Mouse (Mus musculus) macrophage (primary cell): ENCODE measurements around the gene Scamp5. TPM values are rescaled to one million over a fixed set of nuclear protein-coding genes. Genes with fewer than 3 reads are reported as not detected.

Source experiments
- H3K27ac ChIP-seq: fragments of 350-480 bp; formaldehyde crosslinking; 2 replicates; pipeline ENCODE4 v1.9.0; 2021
- H3K36me3 ChIP-seq: fragments of 350-480 bp; formaldehyde crosslinking; 2 replicates; pipeline ENCODE4 v1.9.0; 2021; ENCODE audit errors: inconsistent target
- H3K4me3 ChIP-seq: fragments of 350-480 bp; formaldehyde crosslinking; 2 replicates; pipeline ENCODE4 v1.9.0; 2021; ENCODE audit errors: inconsistent target
- H3K79me2 ChIP-seq: fragments of 350-480 bp; formaldehyde crosslinking; 2 replicates; pipeline ENCODE4 v1.9.0; 2021; ENCODE audit errors: inconsistent target
- WGBS: methylation state at CpG from one replicate; pipeline ENCODE4 v1.1.7; 2026; ENCODE audit warnings: inconsistent platforms; ENCODE audit not compliant: missing documents; 5-methylcytosine and 5-hydroxymethylcytosine counted together
- polyA plus RNA-seq: library from polyadenylated mRNA; stranded (reverse); fragments of 250-400 nt; gene quantifications from 3 replicates; pipeline ENCODE4 v1.2.4, GENCODE M21; 2018; ENCODE audit warnings: inconsistent platforms

The Scamp5 gene
- polyA plus RNA-seq, 1 experiment from 2014 or later: 64.9 TPM

DNA sequence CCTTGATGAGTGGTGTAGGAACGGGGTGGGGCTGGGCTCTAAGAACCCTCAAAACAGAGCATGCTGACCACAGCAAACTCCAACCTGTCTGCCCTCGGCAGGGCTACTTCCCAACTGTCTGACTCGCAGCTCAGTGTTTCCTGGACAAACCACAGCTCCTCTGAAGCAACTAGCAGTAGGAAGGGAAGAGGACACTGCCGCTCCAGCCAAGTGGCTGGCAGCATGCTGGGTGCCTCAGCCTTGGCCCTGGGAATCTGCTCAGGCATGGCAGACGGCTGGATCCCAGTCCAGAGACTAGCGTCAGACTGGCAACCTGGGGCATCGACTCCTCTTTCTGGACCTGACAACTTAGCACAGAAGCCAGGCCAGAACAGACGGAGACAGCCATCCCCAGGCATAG is 50.5 kb downstream of the Scamp5 start:
- Histone ChIP-seq H3K27ac (0 out of 2 replicates have a peak overlapping the region, but pooled peaks have one; percentile 12), H3K36me3 (peaks cover 11% of the 10 kb centered on the region; the same call in 1 of the 2 replicates), H3K4me3 (no peak overlapping the region), H3K79me2 (no peaks in the 10 kb centered on the region)
- 33% methylated on average over 8 of the region's 8 CpGs for WGBS

DNA sequence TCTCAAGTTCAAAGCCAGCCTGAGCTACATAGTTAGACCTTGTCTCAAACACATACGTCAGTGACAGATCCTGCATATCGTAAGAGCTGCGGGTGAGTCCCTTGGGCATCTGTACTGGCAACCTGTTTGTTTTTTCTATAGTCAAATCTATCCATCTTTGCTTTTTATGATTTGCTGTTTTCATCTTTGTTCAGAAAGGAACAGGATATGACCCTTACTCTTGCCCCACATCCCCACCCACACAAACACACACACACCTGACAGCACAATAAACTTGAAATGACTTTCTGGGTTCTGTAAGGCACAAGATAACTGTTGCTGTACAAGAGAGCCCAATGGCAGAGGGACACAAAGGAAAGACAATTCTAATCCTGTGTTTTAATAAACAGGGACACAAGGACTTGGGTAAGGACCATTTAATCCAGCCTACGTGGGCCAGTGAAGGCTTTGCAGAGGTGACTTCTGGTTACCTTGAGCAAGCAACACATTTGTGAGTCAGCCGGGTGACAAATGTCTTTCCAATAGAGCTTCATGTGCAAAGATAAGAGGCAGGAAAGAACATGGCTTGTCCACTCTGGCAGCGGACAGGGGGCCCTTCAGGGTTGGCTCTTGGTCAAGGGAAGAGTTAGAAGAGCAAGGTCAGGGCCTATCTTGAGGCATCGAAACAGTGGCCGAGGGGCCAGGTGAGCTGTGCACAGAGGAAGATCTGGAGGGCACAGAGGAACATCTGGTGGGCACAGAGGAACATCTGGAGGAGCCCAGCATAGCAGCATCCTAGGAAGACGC is 60.5 kb downstream of the Scamp5 start:
- H3K79me2 ChIP-seq: no peaks in the 10 kb centered on the region
- no peak overlapping the region for H3K4me3 ChIP-seq
- no peaks in the 10 kb centered on the region for H3K36me3 ChIP-seq
- 97% methylated on average over 9 of the region's 9 CpGs for WGBS
- H3K27ac ChIP-seq: no peak overlapping the region

DNA sequence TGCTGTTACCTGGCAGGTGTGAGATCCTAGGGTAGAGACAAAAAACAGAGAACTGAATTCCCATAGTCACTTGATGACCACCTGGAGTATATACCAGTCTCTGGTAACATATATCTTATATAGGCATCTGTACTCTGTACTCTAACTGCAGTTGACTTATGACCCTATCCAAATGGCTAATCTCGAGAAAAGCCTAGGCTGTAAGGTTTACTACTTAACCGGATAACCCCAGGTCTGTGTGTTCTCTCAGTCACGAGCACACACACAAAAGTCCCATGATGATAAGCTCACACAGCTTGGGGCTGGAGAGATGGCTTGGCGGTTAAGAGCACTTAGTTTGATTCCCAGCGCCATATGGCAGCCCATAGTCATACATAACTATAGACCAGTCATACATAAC is 61.5 kb downstream of the Scamp5 start:
- no peak overlapping the region for H3K4me3 ChIP-seq
- H3K27ac ChIP-seq: no peak overlapping the region
- H3K36me3 ChIP-seq: no peaks in the 10 kb centered on the region
- WGBS: 94% methylated on average over 5 of the region's 5 CpGs
- H3K79me2 ChIP-seq: no peaks in the 10 kb centered on the region

DNA sequence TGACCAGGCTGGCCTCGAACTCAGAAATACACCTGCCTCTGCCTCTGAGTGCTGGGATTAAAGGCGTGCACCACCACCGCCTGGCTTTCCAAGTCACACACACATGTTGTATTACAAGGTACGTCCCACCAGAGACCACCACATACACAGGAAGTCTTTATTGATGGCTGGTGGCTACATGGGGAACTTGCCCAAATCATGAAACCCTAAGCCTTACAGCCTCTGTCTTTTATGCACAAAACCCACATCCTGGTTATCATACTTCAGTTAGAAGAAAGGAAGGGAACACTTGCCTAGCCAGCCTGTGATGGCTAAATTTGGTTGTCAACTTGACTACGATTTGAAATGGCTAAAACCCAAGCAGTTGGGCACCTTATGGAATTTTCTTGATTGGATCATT is 63.8 kb downstream of the Scamp5 start:
- Histone ChIP-seq H3K36me3 (no peaks in the 10 kb centered on the region), H3K79me2 (no peaks in the 10 kb centered on the region), H3K27ac (no peak overlapping the region), H3K4me3 (no peak overlapping the region)
- 33% methylated on average over 4 of the region's 5 CpGs for WGBS

DNA sequence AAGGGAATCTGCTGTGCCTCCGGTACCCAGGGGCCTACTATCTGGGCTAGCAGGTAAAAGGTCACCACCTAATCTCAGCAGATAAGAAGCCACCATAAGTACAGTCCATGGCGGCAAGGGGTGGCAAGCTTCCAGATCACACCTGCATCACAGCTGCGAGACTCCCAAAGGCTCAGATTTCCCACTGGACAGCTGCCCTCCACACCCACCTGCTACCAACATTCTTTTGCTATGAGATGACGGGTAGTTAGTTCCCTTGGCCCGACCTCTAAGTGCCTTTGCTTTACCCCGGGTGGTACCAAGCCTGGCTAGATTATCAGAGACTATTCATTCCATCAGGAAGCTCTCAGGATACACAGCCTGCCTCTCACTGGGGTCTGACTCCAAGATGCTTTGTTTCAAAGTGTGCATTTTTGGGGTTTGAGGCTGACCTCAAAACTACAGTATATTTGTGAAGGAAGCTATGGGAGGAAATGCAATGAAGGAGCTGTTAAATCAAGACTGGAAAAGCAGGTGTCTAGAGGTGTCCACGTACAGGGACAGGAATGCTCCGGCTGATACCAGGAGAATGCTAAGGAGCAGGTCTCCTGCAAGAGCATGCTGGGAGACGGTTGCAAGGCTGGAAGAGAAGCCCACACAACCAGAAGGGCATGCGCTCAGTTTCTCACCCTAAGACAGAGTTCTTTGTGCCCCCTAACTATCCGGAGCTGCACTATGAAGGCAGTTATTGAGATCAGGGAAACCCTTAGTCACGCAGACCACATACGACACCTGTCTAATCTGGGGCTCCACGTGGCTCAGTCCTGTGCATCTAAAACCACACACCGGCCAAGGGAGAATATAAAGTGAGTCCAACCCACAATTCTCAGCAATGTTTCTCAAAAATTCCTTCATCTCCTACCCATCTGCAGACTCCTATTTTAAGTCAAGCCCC is 65.3 kb downstream of the Scamp5 start:
- WGBS: 61% methylated on average over 15 of the region's 15 CpGs
- H3K4me3 ChIP-seq: no peak overlapping the region

DNA sequence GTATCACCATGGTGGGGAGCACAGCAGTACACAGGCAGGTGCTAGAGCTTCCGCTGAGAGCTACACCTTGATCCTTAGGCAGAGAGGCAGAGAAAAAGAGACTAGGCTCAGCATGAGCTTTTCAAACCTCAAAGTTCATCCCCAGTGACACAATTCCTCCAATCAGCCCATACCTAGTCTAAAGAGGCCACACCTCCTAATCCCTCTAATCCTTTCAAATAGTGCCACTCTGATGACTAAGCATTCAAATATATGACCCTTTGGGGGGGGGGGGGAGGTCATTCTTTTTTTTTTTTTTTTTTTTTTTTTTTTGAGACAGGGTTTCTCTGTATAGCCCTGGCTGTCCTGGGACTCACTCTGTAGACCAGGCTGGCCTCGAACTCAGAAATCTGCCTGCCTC is 69.1 kb downstream of the Scamp5 start:
- 93% methylated on average over 1 of the region's 2 CpGs for WGBS
- H3K4me3 ChIP-seq: no peak overlapping the region

More for the DNA sequence above, 65.3 kb downstream of the Scamp5 start:
- Histone ChIP-seq H3K36me3 (no peaks in the 10 kb centered on the region), H3K79me2 (no peaks in the 10 kb centered on the region), H3K27ac (no peak overlapping the region)

DNA sequence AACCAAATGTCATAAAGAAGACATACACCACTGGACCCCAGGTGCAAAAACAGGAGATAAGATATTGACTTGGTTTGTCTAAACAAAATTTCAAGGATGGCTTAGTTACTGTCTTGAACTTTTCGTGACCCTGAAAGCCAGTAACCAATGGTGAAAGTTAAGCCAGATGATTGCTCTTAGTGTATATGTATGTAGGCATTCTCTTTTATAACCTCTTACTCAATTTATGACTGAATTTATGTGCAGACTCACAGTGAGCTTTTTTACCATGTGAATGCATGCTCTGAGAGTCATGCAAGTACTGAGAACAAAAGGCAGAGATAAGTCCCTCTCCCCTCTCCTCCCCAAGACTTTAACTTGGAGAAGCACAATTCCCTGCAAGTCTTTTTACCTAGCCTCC is 75.0 kb downstream of the Scamp5 start:
- Histone ChIP-seq H3K27ac (no peak overlapping the region), H3K36me3 (no peaks in the 10 kb centered on the region), H3K4me3 (no peak overlapping the region), H3K79me2 (no peaks in the 10 kb centered on the region)
- WGBS: 88% methylated on average over 1 of the region's 1 CpGs

More for the DNA sequence above, 69.1 kb downstream of the Scamp5 start:
- Histone ChIP-seq H3K79me2 (no peaks in the 10 kb centered on the region), H3K27ac (no peak overlapping the region), H3K36me3 (no peaks in the 10 kb centered on the region)

Other genes with a start within 250 kb of the Scamp5 start
- not detected in 3 replicates for gene Trcg1, start 231.5 kb downstream of the Scamp5 start, polyA plus RNA-seq
- gene 1700017B05Rik, start 205.4 kb downstream of the Scamp5 start, polyA plus RNA-seq: 20.1 to 60.1 TPM (median 39.1 TPM) in 3 replicates
- gene Ppcdc, start 27.9 kb downstream of the Scamp5 start, polyA plus RNA-seq: 7.9 to 18.3 TPM (median 17.6 TPM) in 3 replicates
- gene Rpp25, start 36.0 kb upstream of the Scamp5 start, polyA plus RNA-seq: 0.10 to 0.36 TPM in 2 of 3 replicates, not detected in the other
- gene Cox5a, start 53.2 kb upstream of the Scamp5 start, polyA plus RNA-seq: 93.1 to 404 TPM (median 403 TPM) in 3 replicates
- 11.2 to 20.8 TPM (median 15.2 TPM) in 3 replicates for gene Fam219b, start 69.5 kb upstream of the Scamp5 start, polyA plus RNA-seq
- gene Mpi, start 84.7 kb upstream of the Scamp5 start, polyA plus RNA-seq: 16.5 to 25.5 TPM (median 20.0 TPM) in 3 replicates
- 90.8 to 189 TPM (median 140 TPM) in 3 replicates for gene Scamp2, start 92.9 kb upstream of the Scamp5 start, polyA plus RNA-seq
- gene Ulk3, start 121.4 kb upstream of the Scamp5 start, polyA plus RNA-seq: 6.1 to 12.5 TPM (median 6.5 TPM) in 3 replicates
- not detected in 3 replicates for gene Cplx3, start 138.2 kb upstream of the Scamp5 start, polyA plus RNA-seq
- not detected in 3 replicates for gene Lman1l, start 152.7 kb upstream of the Scamp5 start, polyA plus RNA-seq
- gene Csk, start 185.6 kb upstream of the Scamp5 start, polyA plus RNA-seq: 144 to 160 TPM (median 149 TPM) in 3 replicates
- not detected in 3 replicates for gene Cyp1a2, start 215.6 kb upstream of the Scamp5 start, polyA plus RNA-seq
- not detected in 3 replicates for gene Cyp1a1, start 219.9 kb upstream of the Scamp5 start, polyA plus RNA-seq
- gene Edc3, start 240.5 kb upstream of the Scamp5 start, polyA plus RNA-seq: 5.3 to 7.7 TPM (median 6.3 TPM) in 3 replicates